Mouse (Mus musculus) E14TG2a.4 (cell line): ENCODE measurements at regions not wholly inside any gene's neighbourhood (a gene's known extent, or its start where the extent isn't known, plus 50 kb on each side); places are given as distances from the start of the nearest gene placed in this dataset.

ENCODE experiments used
- CTCF ChIP-seq: conservative IDR thresholded peaks from 2 replicates; pipeline ENCODE4 v1.5.1; 2014; ENCODE audit warnings: low read length
- NANOG ChIP-seq: IDR thresholded peaks from 2 replicates; pipeline ENCODE4 v1.6.1; 2014; ENCODE audit warnings: borderline replicate concordance, low read length, mixed read lengths
- POU5F1 ChIP-seq: IDR thresholded peaks from 2 replicates; pipeline ENCODE4 v1.6.1; 2014; ENCODE audit warnings: low read length, borderline replicate concordance

DNA sequence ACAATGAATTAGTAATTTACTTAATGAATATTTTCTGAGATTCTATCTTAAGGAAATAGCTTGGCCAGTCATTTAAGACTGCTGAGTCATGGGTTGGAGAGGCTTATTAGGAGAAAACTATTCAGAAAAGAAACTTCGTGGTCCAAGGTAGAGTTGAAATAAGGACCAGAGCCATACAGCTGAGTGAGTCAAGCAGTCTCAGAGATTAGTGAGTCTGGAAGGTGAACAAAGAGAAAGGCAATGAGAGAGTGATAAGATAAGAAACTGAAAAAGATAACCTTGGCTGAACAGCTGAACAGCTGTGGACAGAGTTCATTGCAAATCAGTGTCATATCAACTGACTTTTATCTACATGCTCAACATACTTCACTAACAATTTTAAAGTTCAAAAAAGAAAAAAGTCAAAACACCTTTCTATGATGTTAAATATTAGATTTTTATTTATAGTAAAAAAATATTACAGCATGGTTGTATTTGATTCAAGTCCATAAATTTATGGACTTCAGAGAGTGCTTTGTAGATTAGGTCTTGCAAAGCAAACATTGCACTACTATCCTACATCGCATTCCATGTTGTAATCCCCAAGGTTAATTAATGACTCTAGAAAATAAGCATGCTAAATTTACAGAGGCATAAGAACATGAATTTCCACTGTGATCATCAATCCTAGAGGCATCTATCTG, 909.3 kb upstream of the Gm5150 start:
- no peak for TF ChIP-seq CTCF
- no peak for TF ChIP-seq POU5F1
- TF ChIP-seq NANOG = no peak
